Mouse (Mus musculus) MEL (cell line): Measurements from ENCODE around the gene 1110051M20Rik.

Experiments
- BHLHE40 ChIP-seq: IDR thresholded peaks from 2 replicates; pipeline ENCODE4 v1.6.1; 2012; ENCODE audit warnings: low read depth, mild to moderate bottlenecking, inconsistent platforms, low read length, improper control_type of control experiment, borderline replicate concordance
- CHD1 ChIP-seq: IDR thresholded peaks from 2 replicates; pipeline ENCODE4 v1.6.1; 2012; ENCODE audit warnings: low read depth, mild to moderate bottlenecking, inconsistent platforms, low read length, improper control_type of control experiment
- CTCF ChIP-seq, 3 experiments: IDR thresholded peaks in 2 of 3; conservative IDR thresholded peaks in 1 of 3; 2 replicates each; pipeline ENCODE4 v1.5.1; 2011 to 2012; ENCODE audit warnings: low read length in 3 of 3, low read depth in 2 of 3, mild to moderate bottlenecking in 2 of 3, improper control_type of control experiment in 1 of 3, inconsistent platforms in 1 of 3, mixed read lengths in 1 of 3, moderate library complexity in 1 of 3; ENCODE audit not compliant: control insufficient read depth in 1 of 3, insufficient read depth in 1 of 3, poor library complexity in 1 of 3, severe bottlenecking in 1 of 3
- ELF1 ChIP-seq: IDR thresholded peaks from 2 replicates; pipeline ENCODE4 v1.6.1; 2014; ENCODE audit warnings: low read depth, mild to moderate bottlenecking, inconsistent platforms, low read length, improper control_type of control experiment, moderate library complexity
- MAX ChIP-seq: IDR thresholded peaks from 2 replicates; pipeline ENCODE4 v1.6.1; 2011; ENCODE audit warnings: low read length, improper control_type of control experiment
- MYB ChIP-seq: IDR thresholded peaks from 2 replicates; pipeline ENCODE4 v1.6.1; 2011; ENCODE audit warnings: mild to moderate bottlenecking, low read depth, low read length, improper control_type of control experiment
- POLR2A ChIP-seq, 2 experiments: IDR thresholded peaks; 2 replicates each; pipeline ENCODE4 v1.6.1; 2011 to 2012; ENCODE audit warnings: low read length in 2 of 2, mild to moderate bottlenecking in 2 of 2, control low read depth in 1 of 2, improper control_type of control experiment in 1 of 2, low read depth in 1 of 2, moderate library complexity in 1 of 2; ENCODE audit not compliant: control insufficient read depth in 1 of 2, insufficient read depth in 1 of 2, poor library complexity in 1 of 2
- SIN3A ChIP-seq: IDR thresholded peaks from 2 replicates; pipeline ENCODE4 v1.6.1; 2012; ENCODE audit warnings: low read length, improper control_type of control experiment, inconsistent platforms
- TAL1 ChIP-seq: IDR thresholded peaks from 2 replicates; pipeline ENCODE4 v1.6.1; 2012; ENCODE audit warnings: mild to moderate bottlenecking, inconsistent platforms, low read length, moderate library complexity, mixed read lengths
- TBP ChIP-seq: IDR thresholded peaks from 2 replicates; pipeline ENCODE4 v1.8.0; 2011; ENCODE audit warnings: low read depth, low read length, improper control_type of control experiment
- TCF12 ChIP-seq: IDR thresholded peaks from 2 replicates; pipeline ENCODE4 v1.6.1; 2014; ENCODE audit warnings: low read depth, mild to moderate bottlenecking, inconsistent platforms, low read length, improper control_type of control experiment, moderate library complexity
- USF1 ChIP-seq: IDR thresholded peaks from 2 replicates; pipeline ENCODE4 v1.6.1; 2014; ENCODE audit warnings: low read depth, mild to moderate bottlenecking, inconsistent platforms, low read length, improper control_type of control experiment, moderate library complexity
- USF2 ChIP-seq, 2 experiments: IDR thresholded peaks; 2 replicates each; pipeline ENCODE4 v1.6.1; 2011 to 2012; ENCODE audit warnings: improper control_type of control experiment in 2 of 2, low read length in 2 of 2, borderline replicate concordance in 1 of 2, inconsistent platforms in 1 of 2, low read depth in 1 of 2, mild to moderate bottlenecking in 1 of 2; ENCODE audit not compliant: insufficient read depth in 1 of 2
- ZMIZ1 ChIP-seq: IDR thresholded peaks from 2 replicates; pipeline ENCODE4 v1.6.1; 2012; ENCODE audit warnings: low read depth, mild to moderate bottlenecking, inconsistent platforms, low read length, improper control_type of control experiment, moderate library complexity

DNA sequence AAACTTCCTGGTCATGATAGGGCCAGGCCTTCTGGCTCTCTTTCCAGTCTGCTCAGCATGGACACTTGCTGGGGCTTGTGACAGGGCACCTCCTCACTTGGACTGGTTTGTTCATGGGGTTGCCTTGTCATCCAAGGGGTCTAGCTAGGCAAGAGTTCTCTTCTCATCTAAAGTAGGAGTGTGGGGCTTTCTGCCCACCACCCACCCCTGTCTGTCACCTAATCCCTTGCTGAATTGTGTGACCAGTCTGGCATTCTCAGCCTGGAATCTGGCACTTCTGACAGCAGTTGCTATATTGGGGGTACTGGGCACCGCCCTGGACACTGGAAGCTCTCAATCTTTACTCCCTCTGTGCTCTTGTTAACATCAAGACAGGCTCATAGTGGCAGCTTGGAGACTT is 185.0 kb downstream of the 1110051M20Rik start:
- TF ChIP-seq TCF12 = no peak
- no peak for TF ChIP-seq CTCF (IDR thresholded peaks at IDR 0.05 in 2 of 3, conservative IDR thresholded peaks at IDR 0.05 in 1 of 3; ENCODE audit: control insufficient read depth in 1 of 3, insufficient read depth in 1 of 3, low read depth in 2 of 3, low read length in 3 of 3, poor library complexity in 1 of 3, severe bottlenecking in 1 of 3)
- TF ChIP-seq POLR2A (IDR thresholded peaks at IDR 0.05; ENCODE audit: control insufficient read depth in 1 of 2, insufficient read depth in 1 of 2, low read depth in 1 of 2, low read length in 2 of 2, poor library complexity in 1 of 2) = no peak
- no peak for TF ChIP-seq CHD1
- TF ChIP-seq MYB = no peak
- no peak for TF ChIP-seq USF1
- TF ChIP-seq TAL1 = no peak
- no peak for TF ChIP-seq SIN3A
- no peak for TF ChIP-seq TBP
- TF ChIP-seq USF2 (IDR thresholded peaks at IDR 0.05; ENCODE audit: borderline replicate concordance in 1 of 2, insufficient read depth in 1 of 2, low read depth in 1 of 2, low read length in 2 of 2) = no peak
- no peak for TF ChIP-seq BHLHE40
- no peak for TF ChIP-seq ELF1
- no peak for TF ChIP-seq ZMIZ1
- no peak for TF ChIP-seq MAX
